Mouse (Mus musculus) kidney, adult 2 months (tissue): ENCODE data around the gene Rnaset2b.
"Not testable (repeated sequence)": the region's sequence is repeated elsewhere in the genome, so short reads cannot be mapped to it uniquely, and the experiment has no call there.

Experiments used
- CTCF ChIP-seq: fragments of 200-500 bp; conservative IDR thresholded peaks from 2 replicates; pipeline ENCODE4 v1.5.1; 2011; ENCODE audit warnings: low read depth, mild to moderate bottlenecking, control low read depth, low read length, moderate library complexity, mixed read lengths; ENCODE audit not compliant: insufficient read depth, insufficient read length
- POLR2A ChIP-seq: fragments of 200-500 bp; IDR thresholded peaks from one replicate; pipeline ENCODE4 v1.6.1; 2011; ENCODE audit warnings: low read depth, low read length, control low read depth

GRCm38 (mm10) chr17:7030204-7030603 is 59.8 kb downstream of the Rnaset2b start:
- TF ChIP-seq CTCF, POLR2A: not testable (repeated sequence)
